Mouse (Mus musculus) right cerebral cortex, adult 2 months (tissue): ENCODE measurements at regions not wholly inside any gene's neighbourhood (a gene's known extent, or its start where the extent isn't known, plus 50 kb on each side); places are given as distances from the start of the nearest gene placed in this dataset.

Source experiments
- DNase-seq, 2 experiments: peaks; one replicate each; pipeline ENCODE4 v3.0.0; 2021 to 2022; ENCODE audit warnings: low spot score in 2 of 2

DNA sequence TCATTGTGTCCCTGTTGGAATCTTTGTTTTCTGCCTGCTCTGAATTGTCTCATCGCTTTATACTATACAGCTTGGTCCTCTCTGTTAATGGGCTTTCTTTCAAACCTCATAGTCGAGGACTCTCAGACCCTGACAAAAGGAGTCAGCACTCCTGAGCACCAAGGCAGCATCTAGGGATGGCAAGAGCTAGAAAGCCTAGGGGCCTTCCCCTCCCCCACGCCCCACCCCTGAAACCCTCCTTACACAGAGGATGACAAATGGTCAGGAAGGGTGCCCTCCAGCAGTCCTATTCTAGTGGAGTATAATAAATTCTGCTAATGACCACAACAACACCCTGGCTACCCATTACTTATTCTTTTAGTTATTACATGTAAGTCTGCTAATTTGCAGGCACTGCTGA is 74.4 kb downstream of the Tbx19 start:
- no peak for DNase-seq

DNA sequence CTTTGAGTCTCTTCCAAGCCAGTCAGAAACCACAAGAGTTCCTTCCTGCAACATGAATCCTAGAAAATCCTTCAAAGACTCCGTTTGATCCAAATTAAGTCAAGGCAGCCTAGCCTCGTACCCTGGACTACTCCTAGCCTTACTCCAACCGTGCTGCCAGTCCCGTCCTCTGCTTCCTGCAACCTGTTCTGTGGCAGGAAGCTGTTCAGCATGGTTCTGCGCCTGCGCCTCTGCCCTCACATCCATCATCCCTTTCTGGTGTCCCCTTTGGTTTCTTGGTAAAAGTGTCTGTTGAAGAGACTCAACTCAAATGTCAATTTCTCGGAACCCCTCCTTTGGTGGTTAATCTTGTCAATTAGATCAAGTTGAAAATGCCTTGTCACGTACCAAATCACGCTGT is 75.8 kb downstream of the Tbx19 start:
- DNase-seq = no peak

DNA sequence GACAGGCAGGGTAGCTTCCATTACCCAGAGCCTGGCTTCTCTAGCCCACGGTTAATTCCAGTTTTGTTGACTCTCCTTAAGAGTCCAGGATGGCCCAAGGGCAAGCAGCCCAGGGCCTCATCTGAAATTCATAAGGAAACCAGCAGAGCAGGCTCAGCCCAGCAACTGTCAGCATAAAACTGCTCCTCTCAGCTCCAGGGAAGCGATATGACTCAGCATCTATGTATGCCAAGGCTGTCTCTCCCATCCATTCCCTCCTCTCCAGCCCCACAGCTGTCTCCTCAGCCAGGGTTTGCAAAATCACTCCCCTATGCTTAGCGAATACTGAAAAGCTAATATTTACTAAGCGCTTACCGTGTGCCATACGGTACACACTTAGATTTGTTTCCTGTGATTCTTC is 76.4 kb downstream of the Tbx19 start:
- peak; percentile 68 to 71 for DNase-seq

DNA sequence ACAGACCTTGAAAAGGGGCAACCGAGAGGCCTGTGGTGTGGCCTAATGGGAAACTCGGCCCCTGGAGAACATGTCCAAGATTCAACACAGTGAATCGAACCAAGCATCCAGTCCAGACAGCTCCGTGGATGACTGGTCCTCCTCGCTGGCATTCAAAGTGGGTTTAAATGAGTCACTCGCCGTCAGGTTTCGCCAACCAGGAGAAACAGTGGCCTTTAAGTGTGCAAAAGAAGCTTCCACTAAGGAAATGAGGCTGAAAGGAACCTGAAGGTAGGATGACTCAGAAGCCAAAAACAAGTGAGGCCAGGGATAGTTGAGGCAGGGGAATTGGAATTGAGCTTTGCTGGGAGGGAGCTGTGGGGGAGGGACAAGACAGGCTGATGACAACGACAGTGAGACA is 80.2 kb downstream of the Tbx19 start:
- no peak for DNase-seq

DNA sequence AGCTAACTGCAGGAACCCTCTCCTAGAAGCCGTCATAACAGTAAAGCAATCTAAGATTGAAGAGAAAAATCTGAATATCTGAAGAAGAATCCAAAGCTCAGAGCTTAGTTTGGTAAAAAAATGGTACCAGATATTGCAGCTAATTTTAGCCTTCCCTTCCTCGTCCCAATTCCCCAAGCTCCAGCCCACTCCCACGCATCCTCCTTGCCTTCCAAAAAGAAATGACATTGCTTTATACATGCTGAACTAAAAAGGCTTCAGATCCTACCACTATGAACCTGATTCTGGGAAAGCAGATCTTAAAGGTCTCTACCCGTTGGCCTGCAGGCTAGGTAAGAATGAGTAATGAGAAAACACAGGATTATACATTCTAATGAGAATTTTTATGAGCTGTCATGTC is 83.3 kb downstream of the Tbx19 start:
- DNase-seq = peak; percentile 49 to 67

DNA sequence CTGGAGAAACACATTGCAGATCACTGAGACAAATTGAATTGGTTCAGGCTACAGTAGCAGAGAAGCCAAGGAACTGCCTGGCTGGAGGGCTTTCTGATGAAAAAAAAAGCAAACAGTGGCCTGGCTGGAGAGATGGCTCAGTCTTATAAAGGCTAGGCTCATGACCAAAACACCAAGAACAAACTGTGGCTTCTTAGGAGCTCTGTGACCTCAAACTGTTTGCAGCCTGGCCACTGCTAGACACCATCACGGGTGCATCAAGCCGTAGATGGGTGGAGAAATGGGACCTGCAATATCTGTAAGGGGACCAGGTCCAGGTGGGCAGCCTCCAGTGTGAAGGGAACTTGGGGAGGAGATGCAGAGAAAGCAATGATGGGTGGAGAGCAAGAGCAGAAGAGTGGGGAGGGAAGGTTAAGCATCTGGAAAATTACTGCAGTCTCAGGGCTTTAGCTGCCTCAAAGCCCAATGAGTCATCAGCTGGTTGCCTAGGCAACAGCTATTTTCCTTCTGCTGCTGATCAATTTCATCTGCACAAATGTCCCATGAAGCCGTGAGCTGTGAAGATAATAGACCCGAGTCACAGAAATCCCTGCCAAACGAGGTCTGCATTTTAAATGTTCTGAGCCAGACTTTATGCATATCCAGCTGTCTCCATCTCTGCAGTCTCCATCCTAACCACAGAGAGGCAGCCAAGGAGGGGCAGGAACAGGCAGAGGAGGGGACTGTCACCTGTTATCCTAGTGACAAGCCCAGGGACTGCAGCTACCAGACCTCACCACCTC is 85.1 kb downstream of the Tbx19 start:
- DNase-seq = peak; percentile 87 to 91

DNA sequence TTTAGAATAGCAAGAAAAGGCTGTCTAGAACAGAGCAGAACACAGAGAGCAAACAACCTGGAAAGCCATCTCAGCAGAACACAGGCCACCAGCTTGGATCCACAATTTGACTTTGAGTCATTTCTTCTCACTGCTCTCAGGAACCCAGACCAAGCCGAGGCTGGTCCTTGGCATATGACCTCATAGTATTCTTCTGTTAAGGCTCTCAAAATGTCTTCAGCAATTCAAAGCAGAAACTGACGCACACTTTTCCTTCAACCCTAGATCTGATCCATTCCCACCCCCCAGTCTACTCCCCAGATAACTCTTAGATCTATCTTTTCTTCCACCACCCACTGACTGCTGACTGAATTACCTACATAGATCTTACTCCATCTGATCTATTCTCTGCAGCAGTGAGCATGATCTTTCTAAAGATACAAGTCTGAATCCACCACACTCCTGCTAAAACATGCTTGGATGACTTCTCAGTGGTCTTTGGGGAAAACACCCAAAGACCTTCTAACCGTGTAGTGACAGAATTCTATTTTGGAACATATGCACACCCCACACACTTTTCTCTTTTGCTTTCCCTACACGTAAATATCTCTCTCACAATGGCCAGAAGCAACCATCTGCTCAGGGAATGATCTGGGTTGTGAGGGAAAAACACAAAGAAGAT is 88.6 kb downstream of the Tbx19 start:
- peak; percentile 53 to 54 for DNase-seq

DNA sequence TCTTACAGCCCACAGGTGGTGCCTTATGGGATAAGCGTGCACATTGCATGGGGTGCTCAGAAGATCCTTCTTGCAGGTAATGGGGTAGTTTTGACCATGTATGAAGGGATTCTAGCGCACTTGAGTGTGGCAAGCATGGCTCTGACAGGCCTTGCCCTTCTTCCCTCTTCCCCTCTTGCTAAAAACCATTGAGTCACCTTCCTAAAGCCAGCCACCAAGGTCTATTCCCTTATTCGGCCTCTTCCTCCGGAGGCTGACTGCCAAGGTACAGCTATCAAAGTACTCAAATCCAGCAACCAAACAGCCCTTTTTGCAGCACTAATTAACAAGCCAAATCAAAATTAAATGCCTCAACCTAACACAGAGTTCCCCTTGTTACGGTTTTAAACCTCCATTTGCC is 95.6 kb downstream of the Tbx19 start:
- no peak for DNase-seq

DNA sequence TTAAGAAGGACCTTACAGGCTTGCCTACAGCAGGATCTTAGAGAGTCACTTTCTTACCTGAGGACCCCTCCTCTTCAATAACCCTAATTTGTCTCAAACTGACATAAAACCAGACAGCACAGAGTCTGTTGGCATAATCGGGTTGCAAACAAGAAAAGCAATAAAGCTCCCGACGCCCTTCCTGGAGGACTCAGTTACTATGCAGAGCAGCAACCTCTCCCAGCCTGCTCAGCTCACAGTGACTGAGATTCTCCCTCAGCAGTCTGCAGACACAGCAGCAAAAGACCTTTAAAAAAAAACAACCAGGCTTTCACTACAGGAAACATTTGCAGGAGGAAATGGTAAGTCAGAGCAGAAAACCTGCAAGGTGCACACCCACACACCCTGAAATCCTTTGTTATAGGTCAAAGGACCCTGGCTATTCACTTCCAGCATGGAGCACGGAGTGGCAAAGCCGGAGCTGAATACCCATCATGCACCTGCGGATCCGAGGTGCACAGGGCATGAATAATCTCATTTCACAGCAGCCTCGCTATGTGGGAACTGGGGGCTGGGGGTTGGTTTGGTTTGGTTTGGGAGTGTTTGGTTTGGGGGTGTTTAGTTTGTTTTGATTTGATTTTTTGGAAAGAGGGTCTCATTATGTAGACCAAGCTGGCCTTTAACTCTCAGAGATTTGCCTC is 97.6 kb downstream of the Tbx19 start:
- no peak for DNase-seq

DNA sequence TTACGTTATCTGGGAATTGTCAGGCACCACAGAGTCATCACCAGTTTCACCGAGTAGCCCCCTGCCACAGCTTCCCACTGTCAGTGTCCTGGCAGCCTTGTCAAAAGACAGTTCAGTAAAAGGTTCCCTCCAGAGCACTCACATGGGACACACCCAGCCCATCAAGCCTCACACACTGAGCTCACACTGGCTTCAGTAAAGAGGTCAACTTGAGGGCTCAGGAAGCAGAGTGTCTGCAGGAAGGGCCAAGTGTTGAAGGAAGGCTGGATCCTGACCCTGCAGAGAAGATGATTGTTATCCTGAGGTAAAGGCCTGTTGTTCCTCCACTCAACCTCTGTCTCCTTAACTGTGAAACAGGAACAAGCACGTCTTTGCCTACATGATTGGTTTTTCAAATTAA is 99.2 kb downstream of the Tbx19 start:
- no peak for DNase-seq

DNA sequence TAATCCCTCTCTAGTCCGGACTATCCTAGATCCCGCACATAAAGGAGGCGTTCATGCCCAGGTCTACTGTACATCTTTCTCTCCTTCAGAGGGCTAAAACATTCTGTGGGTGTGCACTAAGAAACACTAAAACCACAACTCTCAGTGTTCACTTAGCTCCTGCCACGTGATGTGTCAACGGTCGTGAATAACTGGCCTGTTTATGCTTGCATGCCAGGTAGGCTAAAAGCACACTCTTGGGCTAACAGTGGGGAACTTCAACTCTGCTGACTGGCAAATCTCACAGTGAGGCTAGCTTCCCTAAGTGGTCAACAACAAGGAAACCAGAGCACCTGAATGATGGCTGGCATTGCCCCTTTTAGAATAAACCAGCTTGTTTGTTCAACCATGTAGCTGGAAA is 106.3 kb downstream of the Tbx19 start:
- DNase-seq = no peak

DNA sequence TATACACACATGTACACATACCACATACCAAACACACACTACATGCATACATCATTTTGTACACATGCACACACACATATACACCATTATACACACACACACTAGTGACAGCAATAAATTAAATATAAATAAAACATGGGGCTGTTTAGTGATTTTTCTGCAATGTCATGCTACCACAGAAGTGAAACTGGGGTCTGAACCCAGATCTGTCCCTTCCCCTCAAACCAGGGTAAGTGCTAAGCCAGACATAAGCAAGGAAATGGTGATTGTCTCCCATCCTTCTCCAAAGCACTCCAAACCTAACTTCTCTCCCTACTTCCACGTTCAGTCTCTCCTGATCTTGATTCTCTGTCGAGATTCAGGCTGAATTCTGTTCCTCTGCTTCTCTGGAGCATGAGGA is 109.3 kb downstream of the Tbx19 start:
- no peak for DNase-seq

DNA sequence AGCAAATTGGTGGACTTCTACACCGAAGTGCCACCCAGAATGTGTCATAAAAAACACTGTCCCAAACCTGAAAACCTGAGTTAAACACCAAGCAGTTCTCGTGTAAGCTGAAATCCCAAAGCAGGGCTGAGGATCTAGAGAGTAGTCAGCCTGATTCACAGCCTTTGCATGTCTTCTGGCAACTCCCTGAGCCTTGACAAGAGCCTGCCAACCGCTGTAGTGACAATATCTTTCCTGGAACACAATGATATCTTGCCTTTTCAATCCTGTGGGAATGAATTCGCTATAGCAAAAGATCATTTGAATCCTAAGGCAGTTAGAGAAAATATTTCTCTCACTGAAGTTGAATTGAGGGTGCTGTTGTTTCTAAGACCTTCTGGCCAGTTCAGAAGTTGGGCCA is 110.4 kb downstream of the Tbx19 start:
- no peak for DNase-seq

DNA sequence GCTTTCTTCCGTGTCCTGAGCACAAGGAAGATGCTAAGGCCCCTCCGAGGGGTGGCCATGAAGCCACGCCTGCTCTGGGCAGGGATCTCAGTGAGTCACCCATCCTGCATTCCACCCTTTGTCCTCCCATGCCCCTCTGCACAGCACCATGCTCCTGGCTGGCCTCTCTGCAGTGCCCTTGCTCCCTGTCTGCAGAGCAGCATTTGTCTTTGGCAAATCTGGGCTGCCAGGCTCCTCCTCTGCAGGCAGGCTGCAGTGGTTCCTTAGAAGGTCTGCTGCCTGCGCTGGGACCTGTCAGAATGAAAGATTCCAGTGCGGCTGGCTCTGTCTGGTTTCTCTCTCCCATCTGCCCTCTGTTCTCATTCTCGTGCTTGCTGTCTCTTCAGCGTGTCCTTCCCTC is 111.3 kb upstream of the Xcl1 start:
- DNase-seq = peak in 1 of 2 experiments; percentile 49

DNA sequence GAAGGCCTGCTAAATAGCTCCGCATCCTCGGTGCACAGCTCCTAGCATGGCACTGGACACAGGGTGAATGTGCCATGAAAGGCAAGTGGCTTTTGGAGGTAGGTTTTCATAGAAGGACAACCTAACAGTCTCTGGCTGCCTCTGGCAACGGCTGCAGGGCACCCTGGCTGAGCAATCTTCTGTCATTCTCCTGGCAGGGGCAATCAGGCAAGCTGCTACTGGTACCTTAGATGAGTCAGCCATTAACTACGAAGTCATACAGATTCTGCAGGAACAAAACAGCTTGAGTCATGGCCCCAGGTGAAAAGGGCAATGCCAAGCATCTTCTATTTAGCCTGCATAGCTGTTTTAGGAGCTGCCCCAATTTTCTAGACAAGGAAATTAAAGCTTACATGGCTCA is 110.7 kb upstream of the Xcl1 start:
- DNase-seq = no peak

DNA sequence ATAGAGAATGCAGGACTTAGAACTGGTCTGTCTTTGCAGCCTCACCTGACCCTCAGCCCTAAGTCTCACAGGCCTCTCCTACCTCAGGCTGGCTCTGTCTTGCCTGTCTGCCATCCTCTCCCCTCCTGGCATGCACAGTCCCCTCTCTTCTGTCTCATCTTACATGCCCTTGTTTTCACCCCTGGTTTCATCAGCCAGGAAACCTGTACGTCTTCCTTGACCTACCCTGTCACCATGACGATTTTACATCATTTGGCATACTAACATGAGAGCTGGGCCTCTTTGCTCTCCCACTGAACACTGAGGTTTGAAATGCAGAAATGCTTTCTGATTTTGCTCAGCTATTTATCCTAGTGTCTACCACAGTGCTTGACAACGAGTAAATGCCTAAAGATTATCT is 108.0 kb upstream of the Xcl1 start:
- no peak for DNase-seq

DNA sequence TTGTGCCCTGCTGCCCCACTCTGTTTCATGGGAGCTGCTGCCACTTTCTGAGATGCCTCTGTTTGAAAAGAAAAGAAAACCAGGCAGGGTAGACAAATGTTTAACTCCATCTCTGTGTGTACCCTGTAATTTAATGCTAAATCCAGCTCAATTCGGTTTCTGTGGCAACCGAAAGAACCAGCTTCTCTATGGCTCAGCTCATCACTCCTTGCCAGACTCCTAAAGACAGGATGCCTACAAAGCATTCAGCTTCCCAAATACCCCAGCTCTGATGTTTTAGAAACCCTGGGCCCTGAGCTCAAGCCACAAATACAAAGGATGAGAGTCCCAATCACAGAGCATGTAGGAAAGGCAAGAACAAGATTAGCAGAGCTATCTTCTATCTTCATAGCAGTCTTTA is 106.8 kb upstream of the Xcl1 start:
- DNase-seq = peak in 1 of 2 experiments; percentile 48

DNA sequence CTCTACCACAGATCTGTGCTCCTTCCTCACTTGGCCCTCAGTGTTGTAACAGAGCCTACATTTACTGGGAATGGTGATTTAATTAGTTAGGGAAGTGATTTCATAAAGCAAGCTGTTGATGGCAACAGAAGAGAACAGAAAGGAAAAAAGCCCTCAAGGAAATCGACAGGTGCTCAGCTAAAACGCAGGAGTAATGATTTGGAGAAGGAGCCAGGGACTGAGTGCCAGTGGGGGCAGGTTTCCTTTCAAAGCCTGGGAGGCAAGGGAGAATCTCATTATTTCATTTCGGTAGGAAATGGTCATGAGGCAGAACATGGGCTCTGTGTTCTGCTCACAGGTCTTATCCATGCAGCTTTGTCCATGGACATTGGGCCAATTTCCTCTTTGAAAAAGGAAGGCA is 101.3 kb upstream of the Xcl1 start:
- DNase-seq = no peak

DNA sequence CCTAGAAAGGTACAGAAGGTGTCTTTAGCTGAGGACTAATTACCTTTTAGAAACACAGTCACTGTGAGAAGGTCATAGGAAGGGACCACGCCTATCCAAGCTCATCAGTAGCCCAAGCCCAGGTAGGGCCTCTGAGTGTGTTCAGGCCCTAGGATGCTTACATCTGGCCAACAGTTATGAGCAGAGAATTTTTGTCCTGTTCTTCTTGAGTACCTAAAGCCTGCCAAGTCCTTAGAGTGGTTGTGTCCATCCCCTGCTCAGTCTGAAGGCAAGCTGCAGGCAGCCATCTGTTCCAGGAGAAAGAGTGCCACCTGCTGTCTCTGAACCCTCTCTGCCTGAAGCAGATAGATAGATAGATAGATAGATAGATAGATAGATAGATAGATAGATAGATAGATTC is 100.3 kb upstream of the Xcl1 start:
- DNase-seq = peak; percentile 69 to 76

DNA sequence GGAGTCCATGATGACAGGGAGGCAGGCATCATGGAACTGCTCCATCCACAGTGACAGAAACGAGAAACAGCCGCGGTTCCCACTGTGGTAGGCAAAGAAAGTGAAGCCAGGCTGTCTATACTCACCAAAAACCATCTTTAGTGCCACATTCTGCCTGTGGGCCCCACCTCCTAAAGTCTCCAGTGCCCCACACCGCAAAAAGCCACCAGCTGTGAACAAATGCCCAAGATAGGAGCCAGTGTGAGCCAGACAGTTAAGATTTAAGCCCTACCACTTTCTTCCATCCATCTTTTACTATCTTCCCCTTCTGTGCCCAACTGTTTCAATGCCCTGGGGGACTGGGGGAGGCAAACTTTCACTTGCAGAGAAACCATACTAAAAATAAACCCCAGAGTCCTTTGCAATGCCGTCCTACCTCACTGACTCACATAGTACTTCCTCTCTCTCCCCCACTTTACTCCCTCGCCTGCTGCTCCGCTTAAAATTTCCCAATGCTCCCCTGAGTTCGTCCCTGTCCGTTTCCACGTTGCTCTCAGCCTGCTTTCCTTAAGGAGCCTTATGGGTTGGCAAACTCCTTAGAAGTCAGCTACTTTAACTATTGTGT is 85.7 kb upstream of the Xcl1 start:
- no peak for DNase-seq

DNA sequence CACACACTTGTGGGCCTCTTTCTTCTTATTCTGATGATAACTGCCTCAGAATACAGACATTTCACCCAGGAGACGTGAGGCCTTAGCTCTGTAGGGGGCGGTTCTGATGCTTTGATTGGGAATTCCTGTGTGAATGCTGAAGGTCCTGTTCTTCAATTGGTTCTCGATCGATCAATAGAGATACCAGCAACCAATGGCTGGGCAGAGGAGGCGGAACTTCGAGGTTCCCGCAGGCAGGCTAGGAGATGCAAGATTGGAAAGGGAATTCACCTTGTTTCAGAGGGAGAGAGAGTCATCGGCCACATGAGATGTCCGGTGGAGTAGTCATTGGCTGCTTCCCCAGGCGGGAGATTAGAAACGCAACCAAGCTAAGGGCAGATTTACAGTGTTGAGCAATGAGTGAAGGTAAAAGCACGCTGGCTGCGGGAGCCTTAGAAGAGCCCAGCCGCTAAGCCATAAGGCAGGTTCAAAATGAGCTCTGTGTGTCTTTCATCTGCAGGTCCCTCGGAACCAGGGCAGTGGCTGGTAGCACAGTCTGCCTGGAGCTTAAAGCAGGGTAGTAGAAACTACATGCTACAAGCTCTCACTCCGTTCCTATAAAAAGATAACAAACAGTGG is 83.5 kb upstream of the Xcl1 start:
- peak in 1 of 2 experiments; percentile 66 for DNase-seq

DNA sequence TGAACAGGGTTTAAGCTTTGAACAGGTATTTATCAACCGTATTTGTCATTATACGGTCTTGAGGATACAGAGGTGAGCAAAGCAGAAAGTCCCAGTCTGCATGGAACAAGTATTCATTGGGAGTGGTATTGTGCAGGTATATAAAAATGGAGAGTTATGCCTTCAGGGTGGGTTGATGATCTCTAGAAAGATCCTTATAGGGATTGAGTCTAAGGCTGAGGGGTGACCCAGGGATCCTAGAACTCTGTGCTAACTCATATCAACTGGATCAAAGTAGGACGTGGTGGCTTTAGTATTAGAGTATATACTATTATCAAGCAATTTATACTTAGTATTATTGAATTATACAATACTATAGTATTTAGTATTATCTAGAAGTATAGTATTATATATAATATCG is 82.9 kb upstream of the Xcl1 start:
- DNase-seq = no peak
